ENCODE assay signal across 26 mouse cellular contexts in the genomic region with DNA sequence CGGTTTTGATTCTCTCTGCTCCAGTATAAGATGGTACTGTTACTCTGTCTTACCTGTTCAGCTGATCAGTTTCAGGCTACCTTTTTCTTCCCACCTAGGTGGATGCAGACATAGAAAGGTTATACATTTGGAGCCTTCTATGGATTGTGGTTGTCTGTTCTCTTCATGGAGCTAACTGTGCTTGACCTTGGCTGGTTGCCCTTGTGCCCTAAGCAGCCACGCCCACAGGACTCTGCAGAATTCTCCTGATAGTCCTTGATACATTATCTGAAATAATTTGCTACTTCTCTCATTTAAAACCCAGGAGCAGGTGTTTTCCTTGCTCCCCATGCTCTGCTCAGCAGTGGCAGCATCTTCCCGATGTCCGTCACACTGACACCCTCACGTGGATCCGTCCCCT.
DNase-seq lines count a peak whose midpoint lies in the region; ATAC-seq lines count a peak whose summit lies in the region.
"Had no signal": no experiment of that assay in that cellular context is flagged by ENCODE, and none has a peak within 500 bp of the region (broad histone marks: within the 10 kb centered on the region; RNA-seq: fewer than 3 reads in every experiment).

No protein-coding gene starts in this region.

- no peaks in the 10 kb centered on the region for H3K9me3 ChIP-seq in hindbrain, embryonic 12.5 days (replicated peaks)
- H3K9me3 ChIP-seq in hindbrain, embryonic 14.5 days (ENCODE audit: control insufficient read depth, low read length), result no peaks in the 10 kb centered on the region
- H3K9me3 ChIP-seq in midbrain, embryonic 11.5 days (ENCODE audit: control insufficient read depth, low read length), result no peaks in the 10 kb centered on the region
- H3K9me3 ChIP-seq in midbrain, embryonic 10.5 days (replicated peaks), result no peaks in the 10 kb centered on the region; the same call in 1 of the 2 replicates
- no peaks in the 10 kb centered on the region for H3K9me3 ChIP-seq in midbrain, embryonic 16.5 days (replicated peaks; ENCODE audit: control insufficient read depth, low read length, poor library complexity, severe bottlenecking)
- H3K9me3 ChIP-seq: embryonic facial prominence, embryonic 13.5 days; G1E; heart, embryonic 15.5 days; limb, embryonic 12.5 days; liver, embryonic 15.5 days had no signal

- ATAC-seq in hindbrain, embryonic 12.5 days (ENCODE audit: low FRiP score), result 0 out of 2 replicates have a peak, but pooled peaks have one; percentile 22
- ATAC-seq in hindbrain, embryonic 14.5 days (ENCODE audit: low FRiP score), result no peak
- no peak for ATAC-seq in midbrain, embryonic 11.5 days (ENCODE audit: low FRiP score)
- ATAC-seq in midbrain, embryonic 16.5 days, result 0 out of 2 replicates have a peak, but pooled peaks have one; percentile 15
- ATAC-seq: forebrain, embryonic 16.5 days had no signal

- no peak overlapping the region for H3K9ac ChIP-seq in hindbrain, embryonic 12.5 days
- H3K9ac ChIP-seq in hindbrain, embryonic 14.5 days, result no peak overlapping the region
- H3K9ac ChIP-seq in midbrain, embryonic 11.5 days (ENCODE audit: low read length), result no peak overlapping the region
- no peak overlapping the region for H3K9ac ChIP-seq in midbrain, embryonic 16.5 days (ENCODE audit: low read depth, low read length)
- H3K9ac ChIP-seq: embryonic facial prominence, embryonic 13.5 days; heart, embryonic 15.5 days; limb, embryonic 12.5 days; liver, embryonic 15.5 days; lung, embryonic 14.5 days had no signal

- peaks cover 15% of the 10 kb centered on the region for H3K4me1 ChIP-seq in hindbrain, embryonic 12.5 days
- H3K4me1 ChIP-seq in hindbrain, embryonic 14.5 days (replicated peaks; ENCODE audit: control insufficient read depth, insufficient read depth, low read length), result peaks cover 15% of the 10 kb centered on the region; the same call in 1 of the 2 replicates
- no peaks in the 10 kb centered on the region for H3K4me1 ChIP-seq in midbrain, embryonic 11.5 days (ENCODE audit: control insufficient read depth, insufficient read depth, low read length)
- H3K4me1 ChIP-seq in midbrain, embryonic 10.5 days, result peaks cover 17% of the 10 kb centered on the region
- peaks cover 19% of the 10 kb centered on the region for H3K4me1 ChIP-seq in midbrain, embryonic 16.5 days (ENCODE audit: control insufficient read depth, insufficient read depth, low read length)
- H3K4me1 ChIP-seq: liver, embryonic 15.5 days had no signal

- H3K36me3 ChIP-seq in hindbrain, embryonic 12.5 days, result no peaks in the 10 kb centered on the region
- no peaks in the 10 kb centered on the region for H3K36me3 ChIP-seq in hindbrain, embryonic 14.5 days (replicated peaks; ENCODE audit: control insufficient read depth, insufficient read depth)
- no peaks in the 10 kb centered on the region for H3K36me3 ChIP-seq in midbrain, embryonic 11.5 days (ENCODE audit: control insufficient read depth, insufficient read depth, low read length)
- H3K36me3 ChIP-seq in midbrain, embryonic 10.5 days, result peaks cover 9% of the 10 kb centered on the region; the same call in 1 of the 2 replicates
- H3K36me3 ChIP-seq in midbrain, embryonic 16.5 days (ENCODE audit: control insufficient read depth, insufficient read depth, low read length), result no peaks in the 10 kb centered on the region; the same call in 1 of the 2 replicates
- H3K36me3 ChIP-seq: embryonic facial prominence, embryonic 13.5 days; heart, embryonic 15.5 days; limb, embryonic 12.5 days; liver, embryonic 15.5 days had no signal

- no peak overlapping the region for H3K4me2 ChIP-seq in hindbrain, embryonic 12.5 days (replicated peaks)
- H3K4me2 ChIP-seq in hindbrain, embryonic 14.5 days (replicated peaks), result no peak overlapping the region
- H3K4me2 ChIP-seq in midbrain, embryonic 11.5 days, result no peak overlapping the region
- no peak overlapping the region for H3K4me2 ChIP-seq in midbrain, embryonic 16.5 days (ENCODE audit: low read length)
- H3K4me2 ChIP-seq: embryonic facial prominence, embryonic 13.5 days; heart, embryonic 15.5 days; limb, embryonic 12.5 days; liver, embryonic 15.5 days had no signal

- H3K27me3 ChIP-seq in hindbrain, embryonic 12.5 days, result no peaks in the 10 kb centered on the region
- H3K27me3 ChIP-seq in hindbrain, embryonic 14.5 days (ENCODE audit: control insufficient read depth, insufficient read depth, low read length), result no peaks in the 10 kb centered on the region
- no peaks in the 10 kb centered on the region for H3K27me3 ChIP-seq in midbrain, embryonic 11.5 days (ENCODE audit: control insufficient read depth, insufficient read depth, low read length)
- no peaks in the 10 kb centered on the region for H3K27me3 ChIP-seq in midbrain, embryonic 10.5 days (ENCODE audit: low read depth, poor library complexity, severe bottlenecking)
- no peaks in the 10 kb centered on the region for H3K27me3 ChIP-seq in midbrain, embryonic 16.5 days (ENCODE audit: control insufficient read depth, insufficient read depth, low read depth, low read length)
- H3K27me3 ChIP-seq: embryonic facial prominence, embryonic 13.5 days; heart, embryonic 15.5 days; limb, embryonic 12.5 days; liver, embryonic 15.5 days had no signal

- 76% methylated on average over 6 of the region's 6 CpGs for WGBS in hindbrain, embryonic 12.5 days
- WGBS in hindbrain, embryonic 14.5 days, result 82% methylated on average over 6 of the region's 6 CpGs
- 84% methylated on average over 6 of the region's 6 CpGs for WGBS in midbrain, embryonic 11.5 days
- 84% methylated on average over 6 of the region's 6 CpGs for WGBS in midbrain, embryonic 10.5 days
- 80% methylated on average over 6 of the region's 6 CpGs for WGBS in midbrain, embryonic 16.5 days

- DNase-seq in adrenal gland, adult (ENCODE audit: inconsistent age in 2 of 2, low spot score in 1 of 2), result peak; percentile 19 to 54
- no peak for DNase-seq in adrenal gland, postnatal 25 days
- DNase-seq in hindbrain, embryonic 14.5 days (ENCODE audit: low spot score), result no peak
- peak; percentile 53 for DNase-seq in midbrain, embryonic 11.5 days (ENCODE audit: low spot score, missing footprints)
- DNase-seq in midbrain, embryonic 10.5 days (ENCODE audit: low spot score), result no peak
- no peak for DNase-seq in gastrocnemius, postnatal 25 days
- DNase-seq: cerebellum, adult 11-12 months; cerebellum, postnatal 10 days; gastrocnemius, adult 2 months; kidney, adult 2 months; kidney, postnatal 4 days; layer of hippocampus, adult 9-11 months; lung, embryonic 14.5 days; lung, postnatal 14 days; thymus, adult 2 months; thymus, postnatal 36 days had no signal

- H3K4me3 ChIP-seq in hindbrain, embryonic 12.5 days, result no peak overlapping the region
- no peak overlapping the region for H3K4me3 ChIP-seq in hindbrain, embryonic 14.5 days (replicated peaks; ENCODE audit: low read length)
- no peak overlapping the region for H3K4me3 ChIP-seq in midbrain, embryonic 11.5 days (ENCODE audit: low read depth, low read length)
- H3K4me3 ChIP-seq in midbrain, embryonic 10.5 days, result no peak overlapping the region
- H3K4me3 ChIP-seq in midbrain, embryonic 16.5 days (ENCODE audit: low read depth, low read length), result no peak overlapping the region
- H3K4me3 ChIP-seq: embryonic facial prominence, embryonic 13.5 days; forebrain, embryonic 10.5 days; gastrocnemius, adult 2 months; heart, embryonic 15.5 days; limb, embryonic 12.5 days; liver, embryonic 15.5 days had no signal

- H3K27ac ChIP-seq in hindbrain, embryonic 12.5 days, result no peak overlapping the region
- H3K27ac ChIP-seq in hindbrain, embryonic 14.5 days, result no peak overlapping the region
- H3K27ac ChIP-seq in midbrain, embryonic 11.5 days (ENCODE audit: low read depth, low read length), result no peak overlapping the region
- H3K27ac ChIP-seq in midbrain, embryonic 10.5 days (replicated peaks), result no peak overlapping the region
- no peak overlapping the region for H3K27ac ChIP-seq in midbrain, embryonic 16.5 days (ENCODE audit: low read length)
- H3K27ac ChIP-seq: embryonic facial prominence, embryonic 13.5 days; forebrain, embryonic 10.5 days; gastrocnemius, adult 2 months; kidney, postnatal 0 days; liver, embryonic 15.5 days had no signal

Comparison
In these comparisons a context has a peak if more than half of its experiments do, and no peak if none do; other contexts are left out.
1. DNase-seq: peak in adrenal gland, adult (2 of 2) and midbrain, embryonic 11.5 days (single experiment); none in adrenal gland, postnatal 25 days (single experiment), hindbrain, embryonic 14.5 days (single experiment), midbrain, embryonic 10.5 days (single experiment) and gastrocnemius, postnatal 25 days (single experiment).
2. ATAC-seq: peak in hindbrain, embryonic 12.5 days (single experiment) and midbrain, embryonic 16.5 days (single experiment); none in hindbrain, embryonic 14.5 days (single experiment) and midbrain, embryonic 11.5 days (single experiment).